Mouse (Mus musculus): ENCODE measurements around the gene Ahsa1.

DNA sequence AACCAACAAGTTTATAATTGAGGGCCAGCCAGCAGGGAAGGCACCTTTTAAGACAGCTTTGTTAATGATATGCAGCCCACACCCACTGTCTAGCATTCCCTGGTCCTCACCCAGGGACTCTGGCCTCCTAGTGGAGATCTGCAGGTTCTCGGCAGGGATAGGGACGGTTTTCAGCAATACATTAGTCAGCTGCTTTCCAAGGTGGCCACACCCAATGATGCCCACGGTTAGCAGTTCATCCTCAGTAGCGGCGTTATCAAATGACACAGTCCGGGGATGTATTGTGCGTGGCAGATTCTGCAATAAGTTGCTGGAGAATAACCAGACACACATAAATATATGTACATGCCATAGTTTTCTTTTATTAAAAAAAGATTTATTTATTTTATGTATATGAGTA, 39.5 kb upstream of the Ahsa1 start:
- TF ChIP-seq CTCF (IDR thresholded peaks at IDR 0.05) (no peak), EP300 (IDR thresholded peaks at IDR 0.05) (no peak)
